Mouse (Mus musculus) thymus, adult 2 months (tissue): Measurements from ENCODE around the gene Car10.

Experiments
- CTCF ChIP-seq: fragments of 200-500 bp; IDR thresholded peaks from 2 replicates; pipeline ENCODE4 v1.5.1; 2012; ENCODE audit warnings: mild to moderate bottlenecking, control low read depth, low read length, moderate library complexity, borderline replicate concordance; ENCODE audit not compliant: control insufficient read depth, poor library complexity, insufficient read depth; ENCODE audit errors: extremely low read depth
- POLR2A ChIP-seq: fragments of 200-500 bp; IDR thresholded peaks from 2 replicates; pipeline ENCODE4 v1.6.1; 2012; ENCODE audit warnings: mild to moderate bottlenecking, low read length, control low read depth, moderate library complexity; ENCODE audit not compliant: control insufficient read depth, poor library complexity, insufficient read depth; ENCODE audit errors: extremely low read depth

DNA sequence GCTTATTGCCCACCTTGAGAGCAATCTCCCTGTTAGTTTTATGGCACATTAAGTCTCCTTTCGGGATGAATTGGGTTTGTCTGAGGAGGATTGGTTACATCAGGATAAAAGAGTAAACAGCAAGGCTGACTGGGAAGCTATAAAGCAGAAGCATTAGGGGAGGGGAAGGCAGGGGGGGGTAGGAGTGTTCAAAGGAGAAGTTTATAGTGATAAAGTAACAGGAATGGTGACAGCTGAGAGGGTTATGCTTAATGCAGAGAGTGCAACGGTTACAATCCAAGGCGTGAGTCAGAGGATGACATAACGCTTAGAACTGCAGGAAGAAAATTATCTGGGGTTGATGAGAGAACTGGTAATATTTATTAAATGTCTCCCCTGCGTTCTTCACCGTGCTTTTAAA lies 32.8 kb upstream of the Car10 start:
- TF ChIP-seq POLR2A (no peak), CTCF (no peak)
